Mouse (Mus musculus) midbrain, postnatal 0 days (tissue): ENCODE data around the gene Fgd2. TPM values are rescaled to one million over a fixed set of nuclear protein-coding genes. Genes with fewer than 3 reads are reported as not detected.

Source experiments
- ATAC-seq: fragments of 200-750 bp; cut with Nextera tagmentation; 2 replicates; pipeline ENCODE4 v1.8.0; 2017; ENCODE audit warnings: moderate number of reproducible peaks, mild to moderate bottlenecking, moderate TSS enrichment, moderate library complexity; ENCODE audit not compliant: low FRiP score
- DNase-seq: peaks from one replicate; pipeline ENCODE4 v3.0.0-alpha.2; 2015; ENCODE audit warnings: low spot score
- H3K27ac ChIP-seq: fragments of 300-500 bp; sonication (generic); 2 replicates; pipeline ENCODE4 v1.5.1; 2014; ENCODE audit warnings: low read depth, mild to moderate bottlenecking, low read length, mixed read lengths
- H3K27me3 ChIP-seq: fragments of 300-500 bp; sonication (generic); 2 replicates; pipeline ENCODE4 v1.6.1; 2014; ENCODE audit warnings: low read length, control low read depth, mixed read lengths; ENCODE audit not compliant: insufficient read depth
- H3K36me3 ChIP-seq: fragments of 300-500 bp; sonication (generic); 2 replicates; pipeline ENCODE4 v1.6.1; 2014; ENCODE audit warnings: low read length, control low read depth, mixed read lengths; ENCODE audit not compliant: insufficient read depth
- H3K4me1 ChIP-seq: fragments of 300-500 bp; sonication (generic); 2 replicates; pipeline ENCODE4 v1.6.1; 2014; ENCODE audit warnings: mild to moderate bottlenecking, control low read depth, antibody characterized with exemption, low read length, mixed read lengths; ENCODE audit not compliant: insufficient read depth
- H3K4me2 ChIP-seq: fragments of 300-500 bp; sonication (generic); 2 replicates; pipeline ENCODE4 v1.6.1; 2014; ENCODE audit warnings: low read depth, mild to moderate bottlenecking, low read length, mixed read lengths; ENCODE audit not compliant: poor library complexity, severe bottlenecking
- H3K4me3 ChIP-seq: fragments of 300-500 bp; sonication (generic); 2 replicates; pipeline ENCODE4 v1.5.1; 2014; ENCODE audit warnings: low read depth, mild to moderate bottlenecking, low read length, moderate library complexity
- H3K9ac ChIP-seq: fragments of 300-500 bp; sonication (generic); replicated peaks from 2 replicates; pipeline ENCODE4 v1.6.1; 2014; ENCODE audit warnings: mild to moderate bottlenecking, low read length, moderate library complexity, mixed read lengths; ENCODE audit not compliant: poor library complexity, severe bottlenecking
- H3K9me3 ChIP-seq: fragments of 300-500 bp; sonication (generic); 2 replicates; pipeline ENCODE4 v1.6.1; 2016; ENCODE audit warnings: low read length, control low read depth
- CTCF ChIP-seq: IDR thresholded peaks from 2 replicates; pipeline ENCODE4 v1.5.1; 2016; ENCODE audit warnings: antibody characterized with exemption, mild to moderate bottlenecking
- WGBS: fragments of 180-500 bp; shearing (Covaris S2); extraction: QIAGEN DNeasy Blood & Tissue Kit; methylation state at CpG from one replicate; pipeline ENCODE4 v1.1.7; 2014; 5-methylcytosine and 5-hydroxymethylcytosine counted together
- polyA plus RNA-seq: library from polyadenylated mRNA; unstranded; fragments of >200 nt; fragmentation: Nextera tagmentation; extraction: Ambion mirVana; gene quantifications from 2 replicates; pipeline ENCODE4 v1.2.1, GENCODE M21; 2015
- total RNA-seq: library from RNA; depleted of rRNA; stranded (reverse); fragments of >200 nt; gene quantifications from 2 replicates; pipeline ENCODE4 v1.2.3, GENCODE M21; 2014

Fgd2 gene
- total and polyA plus RNA-seq, 2 experiments from 2014 or later = 14.4 to 27.3 TPM

DNA sequence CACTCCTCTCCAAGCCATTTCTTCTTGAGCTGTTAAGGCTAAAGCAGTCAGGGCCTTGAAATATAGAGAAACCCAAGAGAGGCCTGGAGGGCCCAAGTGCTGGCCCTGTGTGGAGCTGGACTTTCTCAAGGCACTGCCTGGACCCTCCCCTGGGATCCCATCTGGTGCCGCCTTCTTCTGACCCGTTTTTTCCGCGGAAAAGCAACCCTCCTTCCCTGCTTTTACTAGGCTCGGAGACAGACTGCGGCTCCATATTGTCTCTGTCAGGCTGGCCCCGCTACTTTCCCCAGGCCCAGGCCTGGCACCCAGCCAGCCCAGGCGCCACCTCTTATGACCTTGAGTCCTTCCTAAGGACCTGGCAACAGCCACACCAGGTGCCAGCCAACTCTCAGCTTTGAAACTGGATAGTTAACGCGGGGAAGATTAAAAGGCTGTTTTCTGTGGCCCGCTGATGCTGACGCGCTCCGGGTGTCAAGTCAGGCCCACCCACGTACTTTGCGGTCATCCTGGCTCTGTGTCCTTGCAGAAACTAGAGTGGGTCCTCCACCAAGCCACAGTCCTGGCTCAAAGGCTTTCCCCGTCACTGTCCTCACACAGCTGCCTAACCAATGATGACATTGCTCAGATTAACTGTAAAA, 4.8 kb upstream of the Fgd2 start:
- no peak for TF ChIP-seq CTCF
- Histone ChIP-seq H3K4me2 (peak overlapping the region; percentile 52), H3K9ac (peak overlapping the region; percentile 46), H3K27ac (peak overlapping the region; percentile 97), H3K9me3 (no peaks in the 10 kb centered on the region), H3K27me3 (no peaks in the 10 kb centered on the region), H3K4me3 (peak overlapping the region; percentile 29; the same call in 1 of the 2 replicates), H3K4me1 (peaks cover 8% of the 10 kb centered on the region), H3K36me3 (no peaks in the 10 kb centered on the region)
- peak; percentile 29; the same call in 1 of the 2 replicates for ATAC-seq
- WGBS = 6% methylated on average over 17 of the region's 17 CpGs
- peak; percentile 76 for DNase-seq

- Histone ChIP-seq H3K4me3 (peak overlapping the region; percentile 29), H3K9ac (peak overlapping the region; percentile 46), H3K27ac (peak overlapping the region; percentile 97), H3K4me2 (peak overlapping the region; percentile 52), H3K9me3 (no peaks in the 10 kb centered on the region), H3K36me3 (no peaks in the 10 kb centered on the region), H3K27me3 (no peaks in the 10 kb centered on the region), H3K4me1 (peaks cover 8% of the 10 kb centered on the region)
- peak; percentile 94 for ATAC-seq
- no peak for TF ChIP-seq CTCF
- DNase-seq = peak; percentile 97
- WGBS = under 1% methylated on average over 10 of the region's 11 CpGs
Observed at GRCm38 (mm10) chr17:29356479-29356856, 4.2 kb upstream of the Fgd2 start.

- Histone ChIP-seq H3K27ac (peak overlapping the region; percentile 97), H3K9me3 (no peaks in the 10 kb centered on the region), H3K27me3 (no peaks in the 10 kb centered on the region), H3K4me3 (peak overlapping the region; percentile 29), H3K36me3 (no peaks in the 10 kb centered on the region), H3K4me1 (peaks cover 8% of the 10 kb centered on the region), H3K4me2 (peak overlapping the region; percentile 52), H3K9ac (peak overlapping the region; percentile 46)
- peak; percentile 59 for ATAC-seq
- WGBS = 6% methylated on average over 9 of the region's 9 CpGs
- no peak for DNase-seq
- TF ChIP-seq CTCF = no peak
Observed at GRCm38 (mm10) chr17:29356882-29357281, 3.8 kb upstream of the Fgd2 start.

DNA sequence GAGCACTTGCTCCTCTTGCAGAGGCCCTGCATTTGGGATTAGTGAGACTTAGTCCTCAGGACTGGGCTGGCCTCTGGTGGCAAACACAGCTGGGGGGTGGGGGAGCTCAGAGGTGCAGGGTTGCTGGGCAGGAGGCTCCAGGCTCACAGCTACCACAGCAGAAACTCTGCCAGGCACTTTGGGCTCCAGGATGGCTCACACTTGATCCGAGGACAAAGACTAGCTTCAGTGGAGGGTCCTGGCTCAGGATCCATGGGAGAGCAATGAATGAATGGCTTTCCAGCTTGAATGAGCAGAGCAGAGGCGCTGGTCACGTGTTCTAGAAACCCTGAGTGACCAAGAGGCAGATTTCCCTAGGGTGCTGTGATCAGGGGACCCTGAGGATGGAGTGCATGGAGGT, 1.8 kb upstream of the Fgd2 start:
- no peak overlapping the region for H3K27ac ChIP-seq
- ATAC-seq = no peak
- H3K4me1 ChIP-seq = peaks cover 8% of the 10 kb centered on the region
- no peaks in the 10 kb centered on the region for H3K36me3 ChIP-seq
- no peaks in the 10 kb centered on the region for H3K27me3 ChIP-seq
- no peak overlapping the region for H3K9ac ChIP-seq
- WGBS = 42% methylated on average over 3 of the region's 3 CpGs
- H3K4me2 ChIP-seq = no peak overlapping the region
- H3K9me3 ChIP-seq = no peaks in the 10 kb centered on the region
- peak; percentile 47 for DNase-seq
- TF ChIP-seq CTCF = no peak
- no peak overlapping the region for H3K4me3 ChIP-seq

DNA sequence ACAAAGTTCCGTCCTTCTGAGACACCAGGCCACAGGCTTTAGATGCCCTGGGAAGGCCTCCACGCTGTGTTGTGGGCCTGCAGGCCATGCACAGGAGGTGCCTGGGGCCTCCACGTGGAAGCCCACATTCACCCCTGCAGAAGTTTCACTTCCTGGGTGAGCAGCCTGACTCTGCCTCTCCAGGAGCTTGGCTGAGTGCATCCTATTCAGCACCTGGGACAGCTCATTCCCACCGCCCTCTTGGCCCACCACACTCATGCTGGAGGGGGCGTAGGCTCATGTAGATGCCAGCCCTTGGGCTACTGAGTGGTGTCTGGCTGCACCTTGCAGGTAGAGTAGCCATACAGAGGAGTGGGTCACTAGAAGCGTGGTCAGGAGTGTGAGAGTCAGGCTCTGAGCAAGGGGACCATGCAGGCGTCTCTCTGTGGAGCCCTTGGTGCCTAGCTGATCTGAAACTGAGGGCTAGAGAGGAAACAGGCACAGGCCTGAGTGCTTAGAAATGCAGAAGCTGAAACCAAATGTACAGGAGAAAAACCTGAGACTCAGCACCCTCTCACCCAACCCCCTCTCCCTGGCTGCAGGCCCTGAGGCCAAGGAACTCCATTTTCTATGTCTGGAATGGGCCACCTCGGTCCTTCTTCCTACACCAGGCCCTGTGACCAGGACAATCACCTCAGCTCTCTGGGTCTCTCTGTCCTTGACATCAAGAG, 1.4 kb downstream of the Fgd2 start:
- no peak for TF ChIP-seq CTCF
- WGBS = 71% methylated on average over 8 of the region's 8 CpGs
- DNase-seq = no peak

GRCm38 (mm10) chr17:29363109-29363508, 2.4 kb downstream of the Fgd2 start:
- H3K27me3 ChIP-seq = no peaks in the 10 kb centered on the region
- H3K4me1 ChIP-seq = no peaks in the 10 kb centered on the region
- H3K9ac ChIP-seq = no peak overlapping the region
- H3K36me3 ChIP-seq = no peaks in the 10 kb centered on the region
- ATAC-seq (no peak), DNase-seq (no peak)
- no peaks in the 10 kb centered on the region for H3K9me3 ChIP-seq
- WGBS = 88% methylated on average over 8 of the region's 8 CpGs
- no peak overlapping the region for H3K4me3 ChIP-seq
- no peak overlapping the region for H3K4me2 ChIP-seq
- H3K27ac ChIP-seq = no peak overlapping the region
- TF ChIP-seq CTCF = no peak

More for the DNA sequence above, 1.4 kb downstream of the Fgd2 start:
- Histone ChIP-seq H3K9ac (no peak overlapping the region), H3K4me2 (no peak overlapping the region), H3K9me3 (no peaks in the 10 kb centered on the region), H3K27ac (no peak overlapping the region), H3K27me3 (no peaks in the 10 kb centered on the region), H3K4me1 (no peaks in the 10 kb centered on the region), H3K4me3 (no peak overlapping the region), H3K36me3 (no peaks in the 10 kb centered on the region)
- no peak for ATAC-seq
